Mouse (Mus musculus) megakaryocyte, embryonic 14.5 days (primary cell): ENCODE data around the gene Tulp1. TPM values are rescaled to one million over a fixed set of nuclear protein-coding genes. Genes with fewer than 3 reads are reported as not detected.
"Not testable (repeated sequence)": the region's sequence is repeated elsewhere in the genome, so short reads cannot be mapped to it uniquely, and the experiment has no call there.

Source experiments
- H3K27me3 ChIP-seq: replicated peaks from 2 replicates; pipeline ENCODE3; 2012; ENCODE audit warnings: inconsistent platforms
- H3K36me3 ChIP-seq: replicated peaks from 2 replicates; pipeline ENCODE3; 2012; ENCODE audit warnings: low read length, inconsistent platforms, mixed read lengths
- H3K4me1 ChIP-seq: 2 replicates; pipeline ENCODE4 v1.6.1; 2012; ENCODE audit warnings: inconsistent platforms
- H3K4me3 ChIP-seq: replicated peaks from 2 replicates; pipeline ENCODE3; 2012; ENCODE audit warnings: moderate library complexity, mild to moderate bottlenecking, inconsistent platforms
- H3K9me3 ChIP-seq: 2 replicates; pipeline ENCODE4 v1.6.1; 2012; ENCODE audit warnings: inconsistent platforms
- FLI1 ChIP-seq: IDR thresholded peaks from 2 replicates; pipeline ENCODE4 v1.6.1; 2012; ENCODE audit warnings: low read length, inconsistent platforms, mixed read lengths
- GATA1 ChIP-seq: IDR thresholded peaks from 3 replicates; pipeline ENCODE4 v1.6.1; 2012; ENCODE audit warnings: mixed read lengths, low read length, inconsistent platforms, borderline replicate concordance
- polyA plus RNA-seq: library from polyadenylated mRNA; stranded (reverse); fragments of >175 nt; gene quantifications from 2 replicates; pipeline ENCODE4 v1.2.3, GENCODE M21; 2012; ENCODE audit warnings: low replicate concordance; ENCODE audit not compliant: insufficient read depth

Tulp1 gene
- polyA plus RNA-seq, 1 experiment, result 2.7 TPM

GRCm38 (mm10) chr17:28371941-28372340 lies 6.9 kb upstream of the Tulp1 start:
- Histone ChIP-seq H3K9me3 (no peaks in the 10 kb centered on the region), H3K4me3 (no peak overlapping the region), H3K4me1 (peaks cover 36% of the 10 kb centered on the region), H3K36me3 (no peaks in the 10 kb centered on the region), H3K27me3 (peaks cover 28% of the 10 kb centered on the region)
- no peak for TF ChIP-seq FLI1
- TF ChIP-seq GATA1, result no peak

- Histone ChIP-seq H3K4me1 (peaks cover 33% of the 10 kb centered on the region), H3K4me3 (no peak overlapping the region), H3K9me3 (no peaks in the 10 kb centered on the region), H3K36me3 (no peaks in the 10 kb centered on the region), H3K27me3 (peaks cover 28% of the 10 kb centered on the region)
- TF ChIP-seq FLI1, result no peak
- TF ChIP-seq GATA1, result no peak
Observed at GRCm38 (mm10) chr17:28371286-28371685, 6.3 kb upstream of the Tulp1 start.

- Histone ChIP-seq H3K4me3 (no peak overlapping the region), H3K4me1 (peaks cover 26% of the 10 kb centered on the region), H3K9me3 (no peaks in the 10 kb centered on the region), H3K36me3 (no peaks in the 10 kb centered on the region), H3K27me3 (peaks cover 34% of the 10 kb centered on the region)
- TF ChIP-seq GATA1 (no peak), FLI1 (no peak)
Observed at GRCm38 (mm10) chr17:28369056-28369455, 4.0 kb upstream of the Tulp1 start.

- Histone ChIP-seq H3K9me3 (no peaks in the 10 kb centered on the region), H3K27me3 (peaks cover 40% of the 10 kb centered on the region), H3K36me3 (no peaks in the 10 kb centered on the region), H3K4me1 (peaks cover 28% of the 10 kb centered on the region), H3K4me3 (peak overlapping the region; percentile 85)
- TF ChIP-seq GATA1 (no peak), FLI1 (no peak)
Observed at GRCm38 (mm10) chr17:28368449-28368848, 3.4 kb upstream of the Tulp1 start.

- Histone ChIP-seq H3K4me1 (peaks cover 40% of the 10 kb centered on the region), H3K4me3 (no peak overlapping the region), H3K36me3 (no peaks in the 10 kb centered on the region), H3K9me3 (peaks cover 10% of the 10 kb centered on the region), H3K27me3 (peaks cover 73% of the 10 kb centered on the region)
- TF ChIP-seq GATA1, result no peak
- TF ChIP-seq FLI1, result no peak
Observed at GRCm38 (mm10) chr17:28363507-28363906, 1.5 kb downstream of the Tulp1 start.

- peak overlapping the region; percentile 81 for H3K4me3 ChIP-seq
- H3K27me3 ChIP-seq, result peaks cover 79% of the 10 kb centered on the region
Observed at GRCm38 (mm10) chr17:28362653-28363292, 2.2 kb downstream of the Tulp1 start.

GRCm38 (mm10) chr17:28361921-28362652 lies 2.9 kb downstream of the Tulp1 start:
- Histone ChIP-seq H3K9me3 (peaks cover 10% of the 10 kb centered on the region), H3K27me3 (peaks cover 86% of the 10 kb centered on the region), H3K36me3 (no peaks in the 10 kb centered on the region), H3K4me1 (peaks cover 35% of the 10 kb centered on the region), H3K4me3 (peak overlapping the region; percentile 81)
- TF ChIP-seq FLI1 (no peak), GATA1 (no peak)

More at GRCm38 (mm10) chr17:28362653-28363292, 2.2 kb downstream of the Tulp1 start:
- Histone ChIP-seq H3K9me3 (peaks cover 10% of the 10 kb centered on the region), H3K36me3 (no peaks in the 10 kb centered on the region), H3K4me1 (peaks cover 35% of the 10 kb centered on the region)
- TF ChIP-seq FLI1, result no peak
- TF ChIP-seq GATA1, result no peak

- Histone ChIP-seq H3K9me3 (peaks cover 10% of the 10 kb centered on the region), H3K4me3 (no peak overlapping the region), H3K27me3 (peaks cover 94% of the 10 kb centered on the region), H3K4me1 (peaks cover 35% of the 10 kb centered on the region), H3K36me3 (no peaks in the 10 kb centered on the region)
- TF ChIP-seq FLI1 (no peak), GATA1 (no peak)
Observed at GRCm38 (mm10) chr17:28360531-28361277, 4.3 kb downstream of the Tulp1 start.

- Histone ChIP-seq H3K27me3 (peaks cover 95% of the 10 kb centered on the region), H3K4me1 (peaks cover 17% of the 10 kb centered on the region), H3K9me3 (peaks cover 13% of the 10 kb centered on the region)
- H3K36me3 ChIP-seq, H3K4me3 ChIP-seq: not testable (repeated sequence)
Observed at GRCm38 (mm10) chr17:28358576-28359261, 6.3 kb downstream of the Tulp1 start.
